28 mouse cellular contexts compared by ENCODE assay signal in genomic region chr13:49349335-49349734, GRCm38 (mm10). TPM values are rescaled to one million over a fixed set of nuclear protein-coding genes. Genes with fewer than 3 reads are reported as not detected.
DNase-seq lines count a peak whose midpoint lies in the region; ATAC-seq and TF ChIP-seq lines count a peak whose summit lies in the region.
"Had no signal": no experiment of that assay in that cellular context is flagged by ENCODE, and none has a peak within 500 bp of the region (broad histone marks: within the 10 kb centered on the region; RNA-seq: fewer than 3 reads in every experiment).

No protein-coding gene starts in this region.

- no peak overlapping the region for H3ac ChIP-seq in myocyte (ENCODE audit: control insufficient read depth, insufficient read length)

- no peak for TF ChIP-seq POLR2A in myocyte (IDR thresholded peaks at IDR 0.05; ENCODE audit: insufficient read length, low read depth)

- H3K4me3 ChIP-seq in gastrocnemius, adult 2 months: no peak overlapping the region
- H3K4me3 ChIP-seq in midbrain, embryonic 11.5 days (ENCODE audit: low read depth, low read length): no peak overlapping the region
- H3K4me3 ChIP-seq in midbrain, embryonic 10.5 days: no peak overlapping the region
- no peak overlapping the region for H3K4me3 ChIP-seq in myocyte
- H3K4me3 ChIP-seq: embryonic facial prominence, embryonic 12.5 days; forebrain, embryonic 15.5 days; limb, embryonic 10.5 days; limb, embryonic 15.5 days; midbrain, embryonic 12.5 days had no signal

- H3K9me3 ChIP-seq in midbrain, embryonic 11.5 days (ENCODE audit: control insufficient read depth, low read length): no peaks in the 10 kb centered on the region
- H3K9me3 ChIP-seq in midbrain, embryonic 10.5 days (replicated peaks): no peaks in the 10 kb centered on the region
- H3K9me3 ChIP-seq: embryonic facial prominence, embryonic 12.5 days; forebrain, embryonic 15.5 days; limb, embryonic 10.5 days; limb, embryonic 15.5 days; midbrain, embryonic 12.5 days had no signal

- no peak for DNase-seq in gastrocnemius, adult 2 months
- DNase-seq in gastrocnemius, adult 18-20 months (ENCODE audit: low spot score): no peak
- peak; percentile 44 for DNase-seq in midbrain, embryonic 11.5 days (ENCODE audit: low spot score, missing footprints)
- DNase-seq in midbrain, embryonic 10.5 days (ENCODE audit: low spot score): no peak
- DNase-seq in A20 (ENCODE audit: low read depth, low spot score): peak; percentile 90
- DNase-seq in left cerebral cortex, postnatal 10 days (ENCODE audit: extremely low spot score in 1 of 2, low spot score in 2 of 2): no peak
- DNase-seq in lung, postnatal 14 days: no peak
- DNase-seq: adrenal gland, postnatal 14 days; cerebellum, adult 11-12 months; cerebellum, adult 9-11 months; embryo, embryonic 11 days; heart, postnatal 14 days; kidney, adult 8-10 months; kidney, postnatal 4 days; layer of hippocampus, postnatal 36 days; lung, adult 18-20 months; right cerebral cortex, postnatal 25 days; spleen, adult 18-20 months had no signal

- H3K79me2 ChIP-seq in myocyte (ENCODE audit: control insufficient read depth, insufficient read depth): peaks cover 94% of the 10 kb centered on the region

- peaks cover 7% of the 10 kb centered on the region; the same call in 1 of the 2 replicates for H3K4me1 ChIP-seq in midbrain, embryonic 11.5 days (ENCODE audit: control insufficient read depth, insufficient read depth, low read length)
- peaks cover 44% of the 10 kb centered on the region for H3K4me1 ChIP-seq in midbrain, embryonic 10.5 days

- no peak for TF ChIP-seq CTCF in gastrocnemius, adult 2 months (IDR thresholded peaks at IDR 0.05)

- 0 out of 2 replicates have a peak overlapping the region, but pooled peaks have one; percentile 21 for H3K27ac ChIP-seq in gastrocnemius, adult 2 months
- no peak overlapping the region for H3K27ac ChIP-seq in midbrain, embryonic 11.5 days (ENCODE audit: low read depth, low read length)
- no peak overlapping the region for H3K27ac ChIP-seq in midbrain, embryonic 10.5 days (replicated peaks)
- H3K27ac ChIP-seq: embryonic facial prominence, embryonic 12.5 days; forebrain, embryonic 15.5 days; kidney, postnatal 0 days; limb, embryonic 10.5 days; limb, embryonic 15.5 days; macrophage; midbrain, embryonic 12.5 days had no signal

- intact Hi-C loops in gastrocnemius, adult 2 months (cut with DNase I): no loop called here
- intact Hi-C loops in left cerebral cortex, postnatal 10 days (cut with DNase I): no loop called here

- no peak overlapping the region for H3K9ac ChIP-seq in midbrain, embryonic 11.5 days (ENCODE audit: low read length)
- H3K9ac ChIP-seq: embryonic facial prominence, embryonic 12.5 days; forebrain, embryonic 15.5 days; limb, embryonic 15.5 days; midbrain, embryonic 12.5 days had no signal

- no peak for ATAC-seq in midbrain, embryonic 11.5 days (ENCODE audit: low FRiP score)
- ATAC-seq: forebrain, embryonic 15.5 days; hindbrain, embryonic 16.5 days; lung, postnatal 0 days had no signal

- 93% methylated on average over 4 of the region's 4 CpGs for WGBS in midbrain, embryonic 11.5 days
- WGBS in midbrain, embryonic 10.5 days: 92% methylated on average over 4 of the region's 4 CpGs

- H3K36me3 ChIP-seq in midbrain, embryonic 11.5 days (ENCODE audit: control insufficient read depth, insufficient read depth, low read length): no peaks in the 10 kb centered on the region; the same call in 1 of the 2 replicates
- no peaks in the 10 kb centered on the region for H3K36me3 ChIP-seq in midbrain, embryonic 10.5 days
- H3K36me3 ChIP-seq in myocyte (ENCODE audit: control insufficient read depth, insufficient read depth): no peaks in the 10 kb centered on the region
- H3K36me3 ChIP-seq: embryonic facial prominence, embryonic 12.5 days; forebrain, embryonic 15.5 days; limb, embryonic 10.5 days; midbrain, embryonic 12.5 days had no signal

- no peaks in the 10 kb centered on the region for H3K27me3 ChIP-seq in midbrain, embryonic 11.5 days (ENCODE audit: control insufficient read depth, insufficient read depth, low read length)
- H3K27me3 ChIP-seq in midbrain, embryonic 10.5 days (ENCODE audit: low read depth, poor library complexity, severe bottlenecking): no peaks in the 10 kb centered on the region
- H3K27me3 ChIP-seq in myocyte (ENCODE audit: control insufficient read depth, insufficient read depth, insufficient read length): no peaks in the 10 kb centered on the region
- H3K27me3 ChIP-seq: embryonic facial prominence, embryonic 12.5 days; forebrain, embryonic 15.5 days; limb, embryonic 15.5 days; midbrain, embryonic 12.5 days had no signal

- no peak overlapping the region for H3K4me2 ChIP-seq in midbrain, embryonic 11.5 days
- no peak overlapping the region for H3K4me2 ChIP-seq in myocyte (ENCODE audit: low read depth)
- H3K4me2 ChIP-seq: embryonic facial prominence, embryonic 12.5 days; forebrain, embryonic 15.5 days; limb, embryonic 15.5 days; midbrain, embryonic 12.5 days had no signal

TF ChIP-seq in myocyte, 11 proteins besides CTCF, POLR2A, EP300 and RAD21:
- no peak for TF ChIP-seq POLR2AphosphoS2 (IDR thresholded peaks at IDR 0.05; ENCODE audit: insufficient read length, low read depth)
- no peak for TF ChIP-seq MAX (IDR thresholded peaks at IDR 0.05; ENCODE audit: low read depth)
- peak; percentile 71 for TF ChIP-seq TCF12 (IDR thresholded peaks at IDR 0.05; ENCODE audit: insufficient read depth, poor library complexity, severe bottlenecking)
- no peak for TF ChIP-seq REST (IDR thresholded peaks at IDR 0.05; ENCODE audit: insufficient read depth, insufficient read length)
- TF ChIP-seq TCF3 (IDR thresholded peaks at IDR 0.05; ENCODE audit: insufficient read length, low read depth): peak; percentile 52
- TF ChIP-seq MYOG (IDR thresholded peaks at IDR 0.05; ENCODE audit: control insufficient read depth in 1 of 3, insufficient read depth in 1 of 3, insufficient read length in 2 of 3, low read depth in 2 of 3): peak; percentile 43 to 91 (median 83)
- no peak for TF ChIP-seq USF1 (IDR thresholded peaks at IDR 0.05; ENCODE audit: low read depth)
- peak in 2 of 3 experiments; percentile 90 to 92 for TF ChIP-seq MYOD1 (IDR thresholded peaks at IDR 0.05; ENCODE audit: control insufficient read depth in 1 of 3, insufficient read length in 2 of 3, low read depth in 2 of 3)
- no peak for TF ChIP-seq SRF (IDR thresholded peaks at IDR 0.05; ENCODE audit: control insufficient read depth, insufficient read length, low read depth)
- no peak for TF ChIP-seq E2F4 (IDR thresholded peaks at IDR 0.05; ENCODE audit: insufficient read depth)
- TF ChIP-seq CEBPB (IDR thresholded peaks at IDR 0.05; ENCODE audit: insufficient read depth, poor library complexity, severe bottlenecking): no peak

RNA-seq across cellular contexts. Expression of gene Bicd2, which starts 8.0 kb away (rescaled TPM):
- 10 to 100 TPM; 26.0 to 28.5 TPM for total RNA-seq in gastrocnemius, adult 2 months (2021)
- 10 to 100 TPM; 23.4 to 28.6 TPM for total RNA-seq in gastrocnemius, adult 18-20 months (2021)
- 24.8 and 25.3 TPM in 2 replicates for polyA plus RNA-seq in midbrain, embryonic 11.5 days (2014; fragmentation: Nextera tagmentation; extraction: Ambion mirVana)
- 29.7 and 33.9 TPM in 2 replicates for polyA plus RNA-seq in midbrain, embryonic 10.5 days (2016; fragmentation: Nextera tagmentation; extraction: Ambion mirVana)
- 94.9 TPM for polyA plus RNA-seq in myocyte (2012; fragmentation: generic; extraction: Trizol)
- 10 to 100 TPM; 44.5 to 45.7 TPM for total RNA-seq in left cerebral cortex, postnatal 10 days (2021)

RNA-seq across cellular contexts. Expression of gene Fgd3, which starts 29.2 kb away (rescaled TPM):
- 1 to 10 TPM in 1 of 2 experiments, under 1 TPM in 1; 0.97 to 1.1 TPM for total RNA-seq in gastrocnemius, adult 2 months (2021)
- total RNA-seq in gastrocnemius, adult 18-20 months (2021): under 1 TPM; 0.41 to 0.90 TPM
- polyA plus RNA-seq in midbrain, embryonic 11.5 days (2014; fragmentation: Nextera tagmentation; extraction: Ambion mirVana): 0.74 and 0.77 TPM in 2 replicates
- 1.1 and 1.5 TPM in 2 replicates for polyA plus RNA-seq in midbrain, embryonic 10.5 days (2016; fragmentation: Nextera tagmentation; extraction: Ambion mirVana)
- 15.5 TPM for polyA plus RNA-seq in myocyte (2012; fragmentation: generic; extraction: Trizol)
- 10 to 100 TPM in 1 of 2 experiments, 1 to 10 TPM in 1; 8.7 to 10.2 TPM for total RNA-seq in left cerebral cortex, postnatal 10 days (2021)

Comparison
In these comparisons a context has a peak if more than half of its experiments do, and no peak if none do; other contexts are left out.
1. DNase-seq: peak in midbrain, embryonic 11.5 days (single experiment) and A20 (single experiment); none in gastrocnemius, adult 2 months (single experiment), gastrocnemius, adult 18-20 months (single experiment), midbrain, embryonic 10.5 days (single experiment), left cerebral cortex, postnatal 10 days (0 of 2) and lung, postnatal 14 days (single experiment).
2. RNA of gene Fgd3, which starts 29.2 kb away (total RNA-seq): 8.7 to 10.2 TPM in left cerebral cortex, postnatal 10 days; 0.97 to 1.1 TPM in gastrocnemius, adult 2 months and 0.41 to 0.90 TPM in gastrocnemius, adult 18-20 months; every median in the first group is over 4 times any median in the second.